Mouse (Mus musculus) hindbrain, postnatal 0 days (tissue): ENCODE measurements at regions not wholly inside any gene's neighbourhood (a gene's known extent, or its start where the extent isn't known, plus 50 kb on each side); places are given as distances from the start of the nearest gene placed in this dataset.

ENCODE experiments used
- ATAC-seq: fragments of 200-750 bp; cut with Nextera tagmentation; 2 replicates; pipeline ENCODE4 v1.8.0; 2017; ENCODE audit warnings: mild to moderate bottlenecking, moderate TSS enrichment, moderate library complexity
- DNase-seq: peaks from one replicate; pipeline ENCODE4 v3.0.0-alpha.2; 2015; ENCODE audit warnings: low spot score
- H3K27ac ChIP-seq: fragments of 300-500 bp; sonication (generic); 2 replicates; pipeline ENCODE4 v1.5.1; 2014; ENCODE audit warnings: mild to moderate bottlenecking
- H3K27me3 ChIP-seq: fragments of 300-500 bp; sonication (generic); 2 replicates; pipeline ENCODE4 v1.6.1; 2014; ENCODE audit warnings: low read length, mixed read lengths; ENCODE audit not compliant: insufficient read depth
- H3K36me3 ChIP-seq: fragments of 300-500 bp; sonication (generic); 2 replicates; pipeline ENCODE4 v1.6.1; 2014; ENCODE audit warnings: low read length, mixed read lengths; ENCODE audit not compliant: insufficient read depth
- H3K4me1 ChIP-seq: fragments of 300-500 bp; sonication (generic); 2 replicates; pipeline ENCODE4 v1.6.1; 2014; ENCODE audit warnings: antibody characterized with exemption, low read length, mixed read lengths; ENCODE audit not compliant: insufficient read depth
- H3K4me2 ChIP-seq: fragments of 300-500 bp; sonication (generic); 2 replicates; pipeline ENCODE4 v1.6.1; 2014; ENCODE audit warnings: low read depth, mild to moderate bottlenecking, low read length, moderate library complexity, mixed read lengths
- H3K4me3 ChIP-seq: fragments of 300-500 bp; sonication (generic); 2 replicates; pipeline ENCODE4 v1.5.1; 2014; ENCODE audit warnings: low read length
- H3K9ac ChIP-seq: fragments of 300-500 bp; sonication (generic); replicated peaks from 2 replicates; pipeline ENCODE4 v1.6.1; 2014; ENCODE audit warnings: mild to moderate bottlenecking, low read length, moderate library complexity, mixed read lengths
- H3K9me3 ChIP-seq: fragments of 300-500 bp; sonication (generic); 2 replicates; pipeline ENCODE4 v1.6.1; 2016; ENCODE audit warnings: low read length, mixed read lengths
- CTCF ChIP-seq: IDR thresholded peaks from 2 replicates; pipeline ENCODE4 v1.5.1; 2016; ENCODE audit warnings: antibody characterized with exemption, control low read depth, low read depth
- WGBS: fragments of 180-500 bp; shearing (Covaris S2); extraction: QIAGEN DNeasy Blood & Tissue Kit; methylation state at CpG from one replicate; pipeline ENCODE4 v1.1.7; 2014; 5-methylcytosine and 5-hydroxymethylcytosine counted together

GRCm38 (mm10) chr5:116923761-116924160 is 192.2 kb downstream of the Suds3 start:
- WGBS, result 56% methylated on average over 4 of the region's 4 CpGs
- Histone ChIP-seq H3K27me3 (no peaks in the 10 kb centered on the region), H3K36me3 (no peaks in the 10 kb centered on the region), H3K9ac (no peak overlapping the region), H3K4me1 (no peaks in the 10 kb centered on the region), H3K4me2 (no peak overlapping the region), H3K27ac (no peak overlapping the region), H3K9me3 (peaks cover 2% of the 10 kb centered on the region; the same call in 1 of the 2 replicates), H3K4me3 (no peak overlapping the region)
- DNase-seq, result no peak
- ATAC-seq, result no peak
- TF ChIP-seq CTCF, result no peak

- Histone ChIP-seq H3K4me3 (no peak overlapping the region), H3K9ac (no peak overlapping the region), H3K27me3 (no peaks in the 10 kb centered on the region), H3K9me3 (no peaks in the 10 kb centered on the region), H3K27ac (peak overlapping the region; percentile 54; the same call in 1 of the 2 replicates), H3K4me1 (no peaks in the 10 kb centered on the region), H3K36me3 (no peaks in the 10 kb centered on the region), H3K4me2 (peak overlapping the region; percentile 27; the same call in 1 of the 2 replicates)
- TF ChIP-seq CTCF, result no peak
- WGBS, result 43% methylated on average over 17 of the region's 17 CpGs
- DNase-seq (peak; percentile 50), ATAC-seq (no peak)
Observed at GRCm38 (mm10) chr5:116922059-116922671, 193.7 kb downstream of the Suds3 start.

- H3K27me3 ChIP-seq, result no peaks in the 10 kb centered on the region
- H3K27ac ChIP-seq, result no peak overlapping the region
- no peaks in the 10 kb centered on the region for H3K9me3 ChIP-seq
- no peak for TF ChIP-seq CTCF
- H3K4me1 ChIP-seq, result no peaks in the 10 kb centered on the region
- H3K4me3 ChIP-seq, result no peak overlapping the region
- H3K4me2 ChIP-seq, result no peak overlapping the region
- WGBS, result 51% methylated on average over 12 of the region's 12 CpGs
- DNase-seq (no peak), ATAC-seq (no peak)
- H3K9ac ChIP-seq, result no peak overlapping the region
- H3K36me3 ChIP-seq, result no peaks in the 10 kb centered on the region
Observed at GRCm38 (mm10) chr5:116914876-116915275, 201.0 kb downstream of the Suds3 start.

GRCm38 (mm10) chr5:116900846-116901245 is 215.1 kb downstream of the Suds3 start:
- Histone ChIP-seq H3K9me3 (no peaks in the 10 kb centered on the region), H3K4me2 (no peak overlapping the region), H3K9ac (no peak overlapping the region), H3K4me1 (no peaks in the 10 kb centered on the region), H3K4me3 (no peak overlapping the region), H3K27ac (no peak overlapping the region), H3K36me3 (no peaks in the 10 kb centered on the region), H3K27me3 (no peaks in the 10 kb centered on the region)
- ATAC-seq (no peak), DNase-seq (no peak)
- 89% methylated on average over 5 of the region's 5 CpGs for WGBS
- TF ChIP-seq CTCF, result no peak

- 89% methylated on average over 5 of the region's 5 CpGs for WGBS
- no peak for DNase-seq
- H3K9ac ChIP-seq, result no peak overlapping the region
- H3K27me3 ChIP-seq, result no peaks in the 10 kb centered on the region
- TF ChIP-seq CTCF, result no peak
- H3K36me3 ChIP-seq, result no peaks in the 10 kb centered on the region
- no peak overlapping the region for H3K27ac ChIP-seq
- ATAC-seq, result no peak
- no peaks in the 10 kb centered on the region for H3K9me3 ChIP-seq
- H3K4me3 ChIP-seq, result no peak overlapping the region
- no peak overlapping the region for H3K4me2 ChIP-seq
- no peaks in the 10 kb centered on the region for H3K4me1 ChIP-seq
Observed at GRCm38 (mm10) chr5:116897391-116897790, 218.5 kb downstream of the Suds3 start.

GRCm38 (mm10) chr5:116895036-116895783 is 220.7 kb downstream of the Suds3 start:
- H3K4me1 ChIP-seq, result no peaks in the 10 kb centered on the region
- peak overlapping the region; percentile 20; the same call in 1 of the 2 replicates for H3K27ac ChIP-seq
- no peak overlapping the region for H3K9ac ChIP-seq
- peak; percentile 71 for DNase-seq
- ATAC-seq, result peak; percentile 87
- H3K36me3 ChIP-seq, result no peaks in the 10 kb centered on the region
- no peak for TF ChIP-seq CTCF
- H3K27me3 ChIP-seq, result no peaks in the 10 kb centered on the region
- H3K9me3 ChIP-seq, result no peaks in the 10 kb centered on the region
- WGBS, result 16% methylated on average over 12 of the region's 12 CpGs
- peak overlapping the region; percentile 31; the same call in 1 of the 2 replicates for H3K4me2 ChIP-seq
- no peak overlapping the region for H3K4me3 ChIP-seq

- no peak overlapping the region for H3K4me2 ChIP-seq
- H3K9me3 ChIP-seq, result no peaks in the 10 kb centered on the region
- no peaks in the 10 kb centered on the region for H3K4me1 ChIP-seq
- no peaks in the 10 kb centered on the region for H3K36me3 ChIP-seq
- TF ChIP-seq CTCF, result peak; percentile 53
- no peak overlapping the region for H3K9ac ChIP-seq
- WGBS, result 77% methylated on average over 6 of the region's 6 CpGs
- H3K4me3 ChIP-seq, result no peak overlapping the region
- DNase-seq (no peak), ATAC-seq (no peak)
- no peak overlapping the region for H3K27ac ChIP-seq
- H3K27me3 ChIP-seq, result no peaks in the 10 kb centered on the region
Observed at GRCm38 (mm10) chr5:116894575-116894974, 221.3 kb downstream of the Suds3 start.
